Mouse (Mus musculus) bone marrow, adult 2 months (tissue): ENCODE data around the gene Pdcd1.

Source experiments
- CTCF ChIP-seq: fragments of 200-500 bp; IDR thresholded peaks from 2 replicates; pipeline ENCODE4 v1.5.1; 2011; ENCODE audit warnings: low read length, control low read depth; ENCODE audit not compliant: control insufficient read depth, insufficient read depth
- POLR2A ChIP-seq: fragments of 200-500 bp; IDR thresholded peaks from 2 replicates; pipeline ENCODE4 v1.6.1; 2011; ENCODE audit warnings: low read depth, mild to moderate bottlenecking, control low read depth, low read length, borderline replicate concordance; ENCODE audit not compliant: control insufficient read depth

DNA sequence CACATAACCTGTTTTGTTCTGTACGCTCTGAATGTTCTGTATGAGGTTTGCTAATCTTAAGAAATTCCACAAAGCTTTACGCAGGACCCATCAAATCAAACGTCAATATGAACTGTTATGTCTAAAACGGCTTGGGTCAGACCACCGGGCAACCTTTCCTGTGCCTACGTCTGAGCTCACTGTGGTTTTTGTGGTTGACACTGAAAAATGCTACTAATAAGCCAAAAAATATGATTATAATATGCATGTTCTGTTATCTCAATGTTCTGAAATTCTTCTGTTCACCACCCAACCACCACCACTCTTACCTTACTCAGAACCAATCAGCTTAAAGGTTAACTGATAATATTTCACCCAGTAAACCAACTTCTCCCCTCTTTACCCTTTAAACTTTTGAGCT, 22.4 kb upstream of the Pdcd1 start:
- TF ChIP-seq CTCF (no peak), POLR2A (no peak)
